9 mouse cellular contexts compared by ENCODE assay signal in the genomic region with DNA sequence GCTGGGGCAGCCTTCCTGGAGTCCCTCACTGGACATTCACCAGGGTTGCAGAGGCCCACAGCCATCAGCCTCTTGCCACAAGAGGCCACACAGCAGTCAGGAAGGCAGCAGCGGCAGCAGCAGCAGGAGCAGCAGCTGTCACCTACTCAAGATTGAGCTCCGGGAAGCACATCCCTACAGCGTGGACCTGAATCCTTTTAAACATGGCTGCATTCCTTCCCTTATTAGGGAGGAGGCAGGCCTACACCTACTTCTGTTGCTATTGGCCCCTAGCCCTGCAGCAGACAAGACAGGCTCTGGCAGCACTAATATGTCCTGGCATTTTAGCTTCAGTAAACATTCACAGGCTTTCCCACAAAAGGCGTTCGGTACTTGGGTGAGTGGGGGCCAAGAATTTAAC. TPM values are rescaled to one million over a fixed set of nuclear protein-coding genes. Genes with fewer than 3 reads are reported as not detected.
DNase-seq lines count a peak whose midpoint lies in the region; ATAC-seq and TF ChIP-seq lines count a peak whose summit lies in the region.
"Had no signal": no experiment of that assay in that cellular context is flagged by ENCODE, and none has a peak within 500 bp of the region (broad histone marks: within the 10 kb centered on the region; RNA-seq: fewer than 3 reads in every experiment).

No protein-coding gene starts in this region.

- no peak for TF ChIP-seq POLR2A in MEL (IDR thresholded peaks at IDR 0.05; ENCODE audit: control insufficient read depth in 1 of 2, insufficient read depth in 1 of 2, low read depth in 1 of 2, low read length in 2 of 2, poor library complexity in 1 of 2)

- peaks cover 38% of the 10 kb centered on the region for H3K4me1 ChIP-seq in kidney, embryonic 16.5 days (ENCODE audit: insufficient read depth, low read length)
- peaks cover 1 to 11% of the 10 kb centered on the region in 2 experiments for H3K4me1 ChIP-seq in MEL (ENCODE audit: control insufficient read depth in 1 of 2, insufficient read depth in 2 of 2, low read length in 2 of 2)
- H3K4me1 ChIP-seq in embryonic facial prominence, embryonic 12.5 days: peaks cover 24% of the 10 kb centered on the region
- H3K4me1 ChIP-seq in intestine, postnatal 0 days (replicated peaks; ENCODE audit: control insufficient read depth, insufficient read depth, low read length): no peaks in the 10 kb centered on the region

- H3K9me3 ChIP-seq in kidney, embryonic 16.5 days (ENCODE audit: low read length): no peaks in the 10 kb centered on the region
- no peaks in the 10 kb centered on the region for H3K9me3 ChIP-seq in MEL (replicated peaks; ENCODE audit: insufficient read depth, low read length)
- no peaks in the 10 kb centered on the region for H3K9me3 ChIP-seq in embryonic facial prominence, embryonic 12.5 days
- no peaks in the 10 kb centered on the region for H3K9me3 ChIP-seq in intestine, postnatal 0 days (ENCODE audit: control insufficient read depth)
- H3K9me3 ChIP-seq: midbrain, embryonic 10.5 days had no signal

- peaks cover 54% of the 10 kb centered on the region for H3K36me3 ChIP-seq in kidney, embryonic 16.5 days (ENCODE audit: insufficient read depth, low read length)
- H3K36me3 ChIP-seq in MEL (ENCODE audit: control insufficient read depth in 1 of 2, insufficient read depth in 2 of 2, low read length in 2 of 2): peaks cover 7 to 10% of the 10 kb centered on the region in 2 experiments
- H3K36me3 ChIP-seq in embryonic facial prominence, embryonic 12.5 days: peaks cover 67% of the 10 kb centered on the region
- peaks cover 47% of the 10 kb centered on the region for H3K36me3 ChIP-seq in intestine, postnatal 0 days (ENCODE audit: control insufficient read depth, insufficient read depth)

- no peak for DNase-seq in kidney, adult 8-10 months
- no peak for DNase-seq in MEL (ENCODE audit: low read depth, low spot score)
- no peak for DNase-seq in gastrocnemius, adult 18-20 months (ENCODE audit: low spot score)
- DNase-seq in embryo, embryonic 10.5 days (ENCODE audit: low spot score): no peak

- H3K27ac ChIP-seq in kidney, embryonic 16.5 days (ENCODE audit: low read length): peak overlapping the region; percentile 98
- H3K27ac ChIP-seq in MEL (ENCODE audit: control insufficient read depth, low read depth, low read length): no peak overlapping the region
- H3K27ac ChIP-seq in embryonic facial prominence, embryonic 12.5 days: peak overlapping the region; percentile 56; the same call in 1 of the 2 replicates
- peak overlapping the region; percentile 60; the same call in 1 of the 2 replicates for H3K27ac ChIP-seq in intestine, postnatal 0 days (ENCODE audit: low read depth, low read length)
- H3K27ac ChIP-seq: midbrain, embryonic 10.5 days had no signal

- H3K4me2 ChIP-seq in kidney, embryonic 16.5 days (replicated peaks; ENCODE audit: low read depth, low read length): no peak overlapping the region
- no peak overlapping the region for H3K4me2 ChIP-seq in embryonic facial prominence, embryonic 12.5 days (replicated peaks)
- H3K4me2 ChIP-seq in intestine, postnatal 0 days (replicated peaks; ENCODE audit: low read depth): peak overlapping the region; percentile 21; the same call in 1 of the 2 replicates

- TF ChIP-seq RAD21 in MEL (IDR thresholded peaks at IDR 0.05; ENCODE audit: low read depth, low read length): no peak

- no peak overlapping the region; the same call in 1 of the 2 replicates for H3K4me3 ChIP-seq in kidney, embryonic 16.5 days (ENCODE audit: low read length)
- no peak overlapping the region for H3K4me3 ChIP-seq in MEL (ENCODE audit: control insufficient read depth in 1 of 2, insufficient read depth in 1 of 2, low read depth in 2 of 2, low read length in 2 of 2)
- no peak overlapping the region; the same call in 1 of the 2 replicates for H3K4me3 ChIP-seq in embryonic facial prominence, embryonic 12.5 days
- H3K4me3 ChIP-seq in intestine, postnatal 0 days (ENCODE audit: low read depth, low read length): no peak overlapping the region

- H3K79me2 ChIP-seq in MEL (ENCODE audit: control insufficient read depth, insufficient read depth, low read length, poor library complexity): peaks cover 35% of the 10 kb centered on the region

- H3K9ac ChIP-seq in kidney, embryonic 16.5 days (replicated peaks; ENCODE audit: low read length): no peak overlapping the region
- H3K9ac ChIP-seq in MEL (ENCODE audit: control insufficient read depth, low read depth, low read length, poor library complexity, severe bottlenecking): no peak overlapping the region
- no peak overlapping the region for H3K9ac ChIP-seq in embryonic facial prominence, embryonic 12.5 days
- H3K9ac ChIP-seq in intestine, postnatal 0 days (ENCODE audit: low read depth, low read length): 0 out of 2 replicates have a peak overlapping the region, but pooled peaks have one; percentile 42

- no peak for ATAC-seq in kidney, embryonic 16.5 days (ENCODE audit: low FRiP score, low TSS enrichment)
- no peak for ATAC-seq in embryonic facial prominence, embryonic 12.5 days (ENCODE audit: insufficient number of reproducible peaks, insufficient read depth, low FRiP score, low TSS enrichment)
- no peak for ATAC-seq in intestine, postnatal 0 days
- no peak for ATAC-seq in megakaryocyte-erythroid progenitor cell, adult 5-6 weeks (replicated peaks; ENCODE audit: low FRiP score, low TSS enrichment, poor library complexity, severe bottlenecking)

- H3K27me3 ChIP-seq in kidney, embryonic 16.5 days (ENCODE audit: insufficient read depth, low read length): no peaks in the 10 kb centered on the region
- H3K27me3 ChIP-seq in MEL (ENCODE audit: control insufficient read depth in 1 of 2, insufficient read depth in 2 of 2, low read length in 2 of 2): no peaks in the 10 kb centered on the region
- H3K27me3 ChIP-seq in embryonic facial prominence, embryonic 12.5 days: no peaks in the 10 kb centered on the region
- H3K27me3 ChIP-seq in intestine, postnatal 0 days (replicated peaks; ENCODE audit: control insufficient read depth, insufficient read depth, low read length): no peaks in the 10 kb centered on the region

- no peak for TF ChIP-seq CTCF in MEL (IDR thresholded peaks at IDR 0.05 in 2 of 3, conservative IDR thresholded peaks at IDR 0.05 in 1 of 3; ENCODE audit: control insufficient read depth in 1 of 3, insufficient read depth in 1 of 3, low read depth in 2 of 3, low read length in 3 of 3, poor library complexity in 1 of 3, severe bottlenecking in 1 of 3)
- no peak for TF ChIP-seq CTCF in intestine, postnatal 0 days (IDR thresholded peaks at IDR 0.05; ENCODE audit: low read depth)

- TF ChIP-seq EP300 in MEL (IDR thresholded peaks at IDR 0.05; ENCODE audit: low read depth in 1 of 2, low read length in 2 of 2): no peak

- WGBS in kidney, embryonic 16.5 days: 59% methylated on average over 5 of the region's 5 CpGs
- 69% methylated on average over 5 of the region's 5 CpGs for WGBS in embryonic facial prominence, embryonic 12.5 days
- 32% methylated on average over 5 of the region's 5 CpGs for WGBS in intestine, postnatal 0 days

RNA-seq across cellular contexts. Expression of a gene that starts 3.7 kb away (rescaled TPM):
- polyA plus RNA-seq in kidney, embryonic 16.5 days (2015; fragmentation: Nextera tagmentation; extraction: Ambion mirVana): 1,255 and 1,413 TPM in 2 replicates
- total RNA-seq in MEL (2012; rRNA removed): 560 and 589 TPM in 2 replicates
- polyA plus RNA-seq in MEL (2012; ENCODE audit: insufficient read depth in 1 of 2, insufficient read length in 2 of 2, low read depth in 1 of 2, low replicate concordance in 2 of 2, missing spikeins in 1 of 2): 100 to 1,000 TPM in 1 of 2 experiments, not detected in 1; 399 TPM
- 877 and 907 TPM in 2 replicates for polyA plus RNA-seq in embryonic facial prominence, embryonic 12.5 days (2016; fragmentation: Nextera tagmentation; extraction: Ambion mirVana)
- 2,493 and 2,543 TPM in 2 replicates for polyA plus RNA-seq in intestine, postnatal 0 days (2015; fragmentation: Nextera tagmentation; extraction: Ambion mirVana)
- 100 to 1,000 TPM; 150 to 187 TPM for total RNA-seq in gastrocnemius, adult 18-20 months (2021)
- 655 and 828 TPM in 2 replicates for total RNA-seq in megakaryocyte-erythroid progenitor cell, adult 5-6 weeks (2014; fragmentation: Nextera tagmentation)
- total RNA-seq in megakaryocyte-erythroid progenitor cell, adult 5-6 weeks (2017): 663 and 819 TPM in 2 replicates

RNA-seq across cellular contexts. Expression of a gene that starts 8.3 kb away (rescaled TPM):
- 4.2 and 5.7 TPM in 2 replicates for polyA plus RNA-seq in kidney, embryonic 16.5 days (2015; fragmentation: Nextera tagmentation; extraction: Ambion mirVana)
- total RNA-seq in MEL (2012; rRNA removed): 1.8 and 2.6 TPM in 2 replicates
- polyA plus RNA-seq in MEL (2012; ENCODE audit: insufficient read depth in 1 of 2, insufficient read length in 2 of 2, low read depth in 1 of 2, low replicate concordance in 2 of 2, missing spikeins in 1 of 2): 10 to 100 TPM in 1 of 2 experiments, not detected in 1; 18.8 TPM
- polyA plus RNA-seq in embryonic facial prominence, embryonic 12.5 days (2016; fragmentation: Nextera tagmentation; extraction: Ambion mirVana): 3.2 and 3.9 TPM in 2 replicates
- 1.3 and 1.8 TPM in 2 replicates for polyA plus RNA-seq in intestine, postnatal 0 days (2015; fragmentation: Nextera tagmentation; extraction: Ambion mirVana)
- total RNA-seq in gastrocnemius, adult 18-20 months (2021): 10 to 100 TPM in 1 of 2 experiments, 1 to 10 TPM in 1; 9.0 to 28.2 TPM
- 3.7 and 6.3 TPM in 2 replicates for total RNA-seq in megakaryocyte-erythroid progenitor cell, adult 5-6 weeks (2014; fragmentation: Nextera tagmentation)
- 0.56 TPM in 1 of 2 replicates, not detected in the other for total RNA-seq in megakaryocyte-erythroid progenitor cell, adult 5-6 weeks (2017)

RNA-seq across cellular contexts. Expression of a gene that starts 31.2 kb away (rescaled TPM):
- polyA plus RNA-seq in kidney, embryonic 16.5 days (2015; fragmentation: Nextera tagmentation; extraction: Ambion mirVana): 64.5 and 75.9 TPM in 2 replicates
- 22.3 and 24.8 TPM in 2 replicates for total RNA-seq in MEL (2012; rRNA removed)
- 100 to 1,000 TPM in 1 of 2 experiments, 10 to 100 TPM in 1; 68.8 to 226 TPM for polyA plus RNA-seq in MEL (2012; ENCODE audit: insufficient read depth in 1 of 2, insufficient read length in 2 of 2, low read depth in 1 of 2, low replicate concordance in 2 of 2, missing spikeins in 1 of 2)
- 121 and 125 TPM in 2 replicates for polyA plus RNA-seq in embryonic facial prominence, embryonic 12.5 days (2016; fragmentation: Nextera tagmentation; extraction: Ambion mirVana)
- 31.1 and 31.6 TPM in 2 replicates for polyA plus RNA-seq in intestine, postnatal 0 days (2015; fragmentation: Nextera tagmentation; extraction: Ambion mirVana)
- 10 to 100 TPM; 44.1 to 49.5 TPM for total RNA-seq in gastrocnemius, adult 18-20 months (2021)
- 98.5 and 119 TPM in 2 replicates for total RNA-seq in megakaryocyte-erythroid progenitor cell, adult 5-6 weeks (2014; fragmentation: Nextera tagmentation)
- total RNA-seq in megakaryocyte-erythroid progenitor cell, adult 5-6 weeks (2017): 62.9 and 73.3 TPM in 2 replicates

RNA-seq across cellular contexts. Expression of a gene that starts 35.4 kb away (rescaled TPM):
- polyA plus RNA-seq in kidney, embryonic 16.5 days (2015; fragmentation: Nextera tagmentation; extraction: Ambion mirVana): 23.2 and 24.2 TPM in 2 replicates
- 35.1 and 35.9 TPM in 2 replicates for total RNA-seq in MEL (2012; rRNA removed)
- polyA plus RNA-seq in MEL (2012; ENCODE audit: insufficient read depth in 1 of 2, insufficient read length in 2 of 2, low read depth in 1 of 2, low replicate concordance in 2 of 2, missing spikeins in 1 of 2): 10 to 100 TPM; 53.4 to 57.0 TPM
- polyA plus RNA-seq in embryonic facial prominence, embryonic 12.5 days (2016; fragmentation: Nextera tagmentation; extraction: Ambion mirVana): 29.2 and 30.7 TPM in 2 replicates
- 11.7 and 12.5 TPM in 2 replicates for polyA plus RNA-seq in intestine, postnatal 0 days (2015; fragmentation: Nextera tagmentation; extraction: Ambion mirVana)
- 10 to 100 TPM; 12.3 to 15.3 TPM for total RNA-seq in gastrocnemius, adult 18-20 months (2021)
- 49.7 and 53.8 TPM in 2 replicates for total RNA-seq in megakaryocyte-erythroid progenitor cell, adult 5-6 weeks (2014; fragmentation: Nextera tagmentation)
- total RNA-seq in megakaryocyte-erythroid progenitor cell, adult 5-6 weeks (2017): 59.2 and 66.2 TPM in 2 replicates

RNA-seq across cellular contexts. Expression of a gene that starts 57.3 kb away (rescaled TPM):
- 16.2 and 16.6 TPM in 2 replicates for polyA plus RNA-seq in kidney, embryonic 16.5 days (2015; fragmentation: Nextera tagmentation; extraction: Ambion mirVana)
- 14.2 and 14.6 TPM in 2 replicates for total RNA-seq in MEL (2012; rRNA removed)
- polyA plus RNA-seq in MEL (2012; ENCODE audit: insufficient read depth in 1 of 2, insufficient read length in 2 of 2, low read depth in 1 of 2, low replicate concordance in 2 of 2, missing spikeins in 1 of 2): 10 to 100 TPM in 1 of 2 experiments, not detected in 1; 17.3 TPM
- polyA plus RNA-seq in embryonic facial prominence, embryonic 12.5 days (2016; fragmentation: Nextera tagmentation; extraction: Ambion mirVana): 18.8 and 19.4 TPM in 2 replicates
- polyA plus RNA-seq in intestine, postnatal 0 days (2015; fragmentation: Nextera tagmentation; extraction: Ambion mirVana): 10.0 and 10.4 TPM in 2 replicates
- total RNA-seq in gastrocnemius, adult 18-20 months (2021): 1 to 10 TPM; 4.6 to 8.3 TPM
- 5.6 and 6.7 TPM in 2 replicates for total RNA-seq in megakaryocyte-erythroid progenitor cell, adult 5-6 weeks (2014; fragmentation: Nextera tagmentation)
- total RNA-seq in megakaryocyte-erythroid progenitor cell, adult 5-6 weeks (2017): 8.3 and 10.2 TPM in 2 replicates
